Mouse (Mus musculus): ENCODE measurements at regions not wholly inside any gene's neighbourhood (a gene's known extent, or its start where the extent isn't known, plus 50 kb on each side); places are given as distances from the start of the nearest gene placed in this dataset.
"Not testable (repeated sequence)": the region's sequence is repeated elsewhere in the genome, so short reads cannot be mapped to it uniquely, and the experiment has no call there.

DNA sequence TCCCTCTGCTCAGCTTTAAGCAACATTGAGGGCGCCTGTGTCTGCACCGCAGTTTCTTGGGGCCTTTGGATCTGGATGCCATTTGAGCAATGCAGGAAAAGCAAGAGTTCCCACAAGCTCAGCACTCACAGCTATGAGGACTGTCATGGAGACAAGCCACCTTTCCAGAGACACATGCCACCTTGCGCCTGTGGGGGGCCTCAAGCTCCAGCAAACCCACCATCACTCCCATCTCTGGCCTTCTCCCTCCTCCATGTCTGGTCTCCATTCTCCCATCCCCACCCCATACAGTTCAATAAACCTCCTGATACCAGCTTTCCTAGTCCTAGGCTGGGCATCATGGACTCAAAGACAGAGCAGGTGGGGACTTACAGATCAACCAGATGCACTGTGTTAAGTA is 97.8 kb downstream of the Wdr11 start:
- no peak for DNase-seq (ENCODE audit: low spot score in 2 of 2)

DNA sequence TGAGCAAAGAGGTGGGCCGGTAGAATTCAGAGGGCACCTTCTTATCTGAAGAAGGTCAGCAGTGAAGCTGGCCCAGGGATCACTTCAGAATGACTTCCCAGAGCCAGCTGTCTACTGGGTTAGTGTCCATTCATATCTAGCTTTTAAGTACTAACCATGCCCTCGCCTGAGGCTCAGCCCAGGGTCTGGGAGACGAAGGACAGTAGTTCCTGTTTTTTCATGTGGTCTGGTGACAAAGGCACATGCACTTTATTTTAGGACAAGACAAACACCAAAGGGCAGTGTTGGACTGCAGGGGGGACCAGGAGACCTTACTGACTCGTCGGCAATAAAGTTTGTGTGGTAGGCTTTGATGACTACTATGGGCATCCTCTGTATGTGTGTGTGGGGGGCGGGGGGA is 99.2 kb downstream of the Wdr11 start:
- DNase-seq (ENCODE audit: low spot score in 2 of 2), result no peak

DNA sequence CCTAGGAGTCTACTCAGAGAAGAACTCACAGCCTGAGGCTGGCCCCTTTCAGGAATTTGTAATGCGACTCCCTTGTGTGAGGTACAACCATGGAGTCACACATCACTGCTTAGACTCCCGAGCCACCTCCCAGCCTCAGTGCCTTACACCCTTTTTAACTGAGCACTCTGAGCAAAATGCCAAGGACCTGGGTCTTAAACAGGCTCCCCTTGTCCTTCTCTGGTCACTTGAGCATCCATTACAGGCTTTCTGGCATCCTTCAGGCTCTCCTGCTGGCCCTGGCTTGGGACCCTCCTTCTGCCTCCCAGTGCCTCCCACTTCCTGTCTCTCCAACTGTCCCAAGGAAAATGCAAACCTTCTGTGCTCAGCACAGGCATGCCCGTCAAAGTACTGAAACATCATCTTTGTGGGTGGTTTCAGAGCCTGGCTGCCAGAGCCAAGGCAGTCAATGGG is 100.0 kb downstream of the Wdr11 start:
- DNase-seq (ENCODE audit: low spot score in 2 of 2), result no peak

GRCm38 (mm10) chr7:129693635-129694034 is 102.0 kb downstream of the Wdr11 start:
- DNase-seq (ENCODE audit: low spot score in 2 of 2), result no peak

- no peak for DNase-seq (ENCODE audit: low spot score in 2 of 2)
Measured at GRCm38 (mm10) chr7:129694168-129694567, 102.5 kb downstream of the Wdr11 start.

DNA sequence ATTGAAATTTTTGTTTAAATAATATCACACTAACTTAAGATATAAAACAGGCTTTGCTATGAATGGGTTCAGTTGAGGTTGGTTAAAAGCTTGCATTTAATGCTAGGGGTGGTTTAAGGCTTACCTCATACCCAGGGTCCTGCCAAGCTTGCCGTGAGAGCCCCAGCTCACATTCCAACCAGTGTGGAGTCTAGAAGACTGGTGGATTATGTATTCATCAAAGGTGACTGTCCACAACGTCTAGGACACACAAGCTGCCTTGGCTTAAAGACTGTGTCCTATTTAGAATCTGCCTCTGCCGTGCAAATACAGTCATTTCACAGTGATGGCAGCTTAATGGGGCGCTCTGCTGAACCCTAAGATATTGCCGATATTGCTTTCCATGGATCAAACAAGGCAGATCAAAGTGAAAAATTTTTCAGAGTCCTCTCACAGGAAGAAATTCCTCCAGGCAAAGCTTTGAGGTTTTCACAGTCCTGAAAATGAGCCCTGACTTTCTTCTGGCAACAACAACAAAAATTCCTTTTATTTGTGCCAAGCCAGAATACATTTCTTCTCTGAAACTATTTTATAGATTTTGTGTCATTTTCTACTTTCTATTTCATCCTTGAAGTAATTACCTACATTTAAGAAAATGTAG is 108.4 kb downstream of the Wdr11 start:
- no peak for DNase-seq (ENCODE audit: low spot score in 2 of 2)

- DNase-seq (ENCODE audit: low spot score in 2 of 2), result no peak
Measured at GRCm38 (mm10) chr7:129727559-129727958, 135.9 kb downstream of the Wdr11 start.

DNA sequence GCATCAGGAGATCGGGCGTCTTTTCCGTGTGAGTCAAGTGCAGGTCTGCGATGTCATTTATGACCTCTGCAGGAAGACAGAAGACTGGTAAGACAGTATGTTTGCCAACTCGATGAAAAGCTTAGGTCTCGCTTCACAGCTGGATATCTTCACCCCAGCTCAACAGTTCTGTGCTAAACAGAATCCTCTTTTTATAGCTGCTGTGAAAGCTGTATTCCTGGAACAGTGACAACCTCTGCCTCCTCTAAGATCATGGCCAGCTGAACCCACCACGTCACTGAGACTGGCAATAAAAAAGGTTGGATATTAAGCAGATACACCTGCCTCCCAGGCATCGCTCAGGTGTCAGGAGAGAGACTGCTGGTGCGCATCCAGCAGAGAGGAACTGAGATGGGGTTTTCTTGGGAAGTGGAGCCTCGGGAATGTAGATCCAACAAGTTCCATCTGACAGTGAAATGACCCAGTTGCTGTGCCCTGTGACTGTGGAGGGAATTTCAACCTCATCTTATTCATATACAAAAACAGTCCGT is 138.1 kb downstream of the Wdr11 start:
- no peak for DNase-seq (ENCODE audit: low spot score in 2 of 2)

GRCm38 (mm10) chr7:129730785-129731352 is 139.2 kb downstream of the Wdr11 start:
- no peak for DNase-seq (ENCODE audit: low spot score in 2 of 2)

GRCm38 (mm10) chr7:129742657-129743056 is 151.0 kb downstream of the Wdr11 start:
- no peak for DNase-seq (ENCODE audit: low spot score in 2 of 2)

- no peak for DNase-seq (ENCODE audit: low spot score in 2 of 2)
Measured at GRCm38 (mm10) chr7:129743955-129744666, 152.4 kb downstream of the Wdr11 start.

GRCm38 (mm10) chr7:129746639-129747038 is 155.0 kb downstream of the Wdr11 start:
- no peak for DNase-seq (ENCODE audit: low spot score in 2 of 2)

DNA sequence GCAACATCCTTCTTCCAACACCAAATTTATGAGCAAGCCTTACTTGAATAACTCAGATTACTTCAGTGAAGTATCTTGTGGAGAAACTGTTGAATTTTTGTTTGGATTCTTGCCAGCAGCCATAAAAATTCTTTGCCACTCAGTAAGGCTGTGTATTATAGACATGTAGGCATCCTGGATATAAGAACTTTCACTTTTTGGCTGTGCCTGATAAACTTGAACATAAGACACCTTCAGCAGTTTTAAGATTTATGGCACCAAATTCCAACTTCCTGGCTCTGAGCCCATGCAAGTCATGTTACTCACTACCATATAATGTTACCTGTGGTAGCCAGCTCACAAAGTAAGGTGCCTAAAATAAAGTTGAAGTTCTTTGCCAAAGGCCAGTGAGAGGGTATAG is 159.3 kb downstream of the Wdr11 start:
- no peak for DNase-seq (ENCODE audit: low spot score in 2 of 2)

DNA sequence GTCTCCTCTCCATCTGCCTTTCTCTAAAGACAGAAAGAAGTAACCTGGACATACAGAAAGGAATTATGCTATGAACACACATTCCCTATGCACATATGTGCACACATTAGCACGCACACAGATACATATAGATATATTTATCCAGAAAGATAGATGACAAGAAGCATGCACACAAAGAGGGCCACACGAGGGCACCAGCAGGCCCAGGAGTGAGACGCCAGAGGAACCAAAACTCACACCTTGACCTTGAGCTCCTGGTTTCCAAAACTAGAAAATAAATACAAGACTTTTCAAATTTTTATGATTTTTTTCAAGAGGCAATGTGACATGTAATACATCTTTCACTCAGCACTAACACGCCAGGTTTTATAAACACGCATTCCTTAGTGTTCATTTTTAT is 163.1 kb downstream of the Wdr11 start:
- DNase-seq (ENCODE audit: low spot score in 2 of 2), result no peak

DNA sequence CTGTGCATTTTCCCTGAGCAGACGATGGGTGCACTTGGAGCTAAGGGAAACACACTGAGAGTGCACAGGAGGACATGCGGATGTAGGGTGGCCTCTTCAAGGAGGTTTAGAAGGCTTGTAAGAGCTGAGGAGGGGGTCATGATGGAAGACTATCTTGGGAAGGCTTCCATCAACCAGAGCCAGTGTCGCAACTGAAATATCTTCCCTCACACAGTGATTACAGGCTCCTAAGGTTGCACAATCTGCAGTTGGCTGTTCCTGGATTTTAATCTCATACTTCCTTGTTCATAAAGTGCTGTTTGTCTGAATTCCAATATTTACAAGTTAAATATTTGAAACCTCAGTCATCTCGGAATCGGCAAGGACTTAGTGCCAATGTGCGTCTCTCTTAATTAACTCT is 164.5 kb downstream of the Wdr11 start:
- DNase-seq (ENCODE audit: low spot score in 2 of 2), result no peak

- DNase-seq (ENCODE audit: low spot score in 2 of 2), result no peak
Measured at GRCm38 (mm10) chr7:129759848-129760247, 168.2 kb downstream of the Wdr11 start.

DNA sequence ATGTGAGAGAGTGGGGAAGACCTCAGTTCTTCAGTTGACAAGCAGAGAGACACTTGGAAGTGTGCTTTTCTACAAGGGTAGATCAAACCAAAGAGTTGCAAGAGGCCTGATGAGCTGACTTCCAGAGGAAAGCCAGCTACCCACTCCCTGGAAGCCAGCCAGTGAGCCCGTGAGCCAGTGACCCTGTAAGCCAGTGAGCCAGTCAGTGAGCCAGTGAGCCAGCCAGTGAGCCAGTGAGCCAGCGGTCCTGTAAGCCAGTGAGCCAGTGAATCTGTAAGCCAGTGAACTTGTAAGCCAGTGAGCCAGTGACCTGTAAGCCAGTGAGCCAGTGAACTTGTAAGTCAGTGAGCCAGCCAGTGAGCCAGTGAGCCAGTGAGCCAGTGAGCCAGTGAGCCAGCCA is 168.7 kb downstream of the Wdr11 start:
- DNase-seq (ENCODE audit: low spot score in 2 of 2), result no peak

GRCm38 (mm10) chr7:129763754-129764153 is 172.1 kb downstream of the Wdr11 start:
- DNase-seq (ENCODE audit: low spot score in 2 of 2), result no peak

DNA sequence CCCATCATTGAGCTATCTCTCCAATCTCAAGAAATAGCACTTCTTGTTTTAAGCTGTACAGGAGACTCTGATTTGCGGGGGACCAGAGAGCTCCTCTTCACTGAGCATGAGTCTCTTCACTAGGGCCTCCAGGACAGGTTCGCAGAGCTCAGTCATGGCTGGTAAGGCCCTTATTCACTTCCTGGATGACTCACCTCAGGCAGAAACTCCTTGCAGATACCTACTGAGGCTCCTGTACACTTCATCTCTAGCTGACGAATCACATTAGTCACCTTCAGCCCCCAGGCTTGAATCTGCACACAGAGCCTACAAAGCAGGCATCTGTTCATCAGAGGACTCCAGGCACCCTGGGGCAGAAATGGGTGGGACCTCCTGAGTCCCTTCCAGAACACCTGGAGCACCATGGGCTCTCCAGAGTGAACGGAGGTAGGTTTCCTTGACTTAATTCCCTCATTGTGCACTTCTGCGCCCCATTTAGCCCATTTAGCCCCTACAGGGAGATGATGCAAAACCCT is 172.8 kb downstream of the Wdr11 start:
- no peak for DNase-seq (ENCODE audit: low spot score in 2 of 2)

GRCm38 (mm10) chr7:129765681-129766080 is 174.0 kb downstream of the Wdr11 start:
- no peak for DNase-seq (ENCODE audit: low spot score in 2 of 2)

- no peak for DNase-seq (ENCODE audit: low spot score in 2 of 2)
Measured at GRCm38 (mm10) chr7:129766087-129766834, 174.6 kb downstream of the Wdr11 start.

DNA sequence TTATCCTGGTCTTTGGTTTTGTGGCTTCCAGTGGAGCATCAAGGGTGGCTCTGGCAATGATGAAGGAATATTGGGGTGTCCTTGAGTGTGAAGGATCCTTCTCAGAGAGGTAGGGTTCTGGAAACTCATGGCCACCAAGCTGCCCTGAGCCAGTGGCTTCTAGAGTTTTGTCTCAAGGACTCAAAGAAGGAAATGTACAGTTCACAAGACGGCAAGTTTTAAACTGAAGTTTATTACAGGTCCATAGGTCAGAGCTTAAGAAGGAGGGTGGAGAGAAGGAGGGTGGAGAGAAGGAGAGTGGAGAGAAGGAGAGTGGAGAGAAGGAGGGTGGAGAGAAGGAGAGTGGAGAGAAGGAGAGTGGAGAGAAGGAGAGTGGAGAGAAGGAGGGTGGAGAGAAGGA is 178.0 kb downstream of the Wdr11 start:
- not testable (repeated sequence) for DNase-seq (ENCODE audit: low spot score in 2 of 2)
